Mouse (Mus musculus): Measurements from ENCODE around the gene Specc1l. TPM values are rescaled to one million over a fixed set of nuclear protein-coding genes. Genes with fewer than 3 reads are reported as not detected.

Gene Specc1l
- polyA plus RNA-seq, 1 experiment from 2014 or later: 31.7 TPM

GRCm38 (mm10) chr10:75252301-75253022, 40.6 kb downstream of the Specc1l start:
- ATAC-seq (ENCODE audit: insufficient number of reproducible peaks, low FRiP score, low TSS enrichment, low read depth): no peak
- Histone ChIP-seq H3K27me3 (no peaks in the 10 kb centered on the region), H3K4me2 (no peak overlapping the region), H3K4me3 (no peak overlapping the region), H3K9me3 (no peaks in the 10 kb centered on the region), H3K36me3 (peaks cover 20% of the 10 kb centered on the region), H3K27ac (no peak overlapping the region), H3K9ac (no peak overlapping the region), H3K4me1 (no peaks in the 10 kb centered on the region)
- 57% methylated on average over 13 of the region's 13 CpGs for WGBS

- no peak overlapping the region for H3K4me2 ChIP-seq
- no peak overlapping the region for H3K27ac ChIP-seq
- no peak overlapping the region for H3K9ac ChIP-seq
- peaks cover 31% of the 10 kb centered on the region for H3K36me3 ChIP-seq
- H3K27me3 ChIP-seq: no peaks in the 10 kb centered on the region
- 65% methylated on average over 2 of the region's 2 CpGs for WGBS
- H3K9me3 ChIP-seq: no peaks in the 10 kb centered on the region
- H3K4me3 ChIP-seq: no peak overlapping the region
- H3K4me1 ChIP-seq: peaks cover 3% of the 10 kb centered on the region
- no peak for ATAC-seq (ENCODE audit: insufficient number of reproducible peaks, low FRiP score, low TSS enrichment, low read depth)
Observed at GRCm38 (mm10) chr10:75255091-75255490, 43.2 kb downstream of the Specc1l start.

GRCm38 (mm10) chr10:75257401-75257800, 45.5 kb downstream of the Specc1l start:
- Histone ChIP-seq H3K36me3 (peaks cover 50% of the 10 kb centered on the region), H3K9me3 (no peaks in the 10 kb centered on the region)
- ATAC-seq (ENCODE audit: insufficient number of reproducible peaks, low FRiP score, low TSS enrichment, low read depth): no peak

DNA sequence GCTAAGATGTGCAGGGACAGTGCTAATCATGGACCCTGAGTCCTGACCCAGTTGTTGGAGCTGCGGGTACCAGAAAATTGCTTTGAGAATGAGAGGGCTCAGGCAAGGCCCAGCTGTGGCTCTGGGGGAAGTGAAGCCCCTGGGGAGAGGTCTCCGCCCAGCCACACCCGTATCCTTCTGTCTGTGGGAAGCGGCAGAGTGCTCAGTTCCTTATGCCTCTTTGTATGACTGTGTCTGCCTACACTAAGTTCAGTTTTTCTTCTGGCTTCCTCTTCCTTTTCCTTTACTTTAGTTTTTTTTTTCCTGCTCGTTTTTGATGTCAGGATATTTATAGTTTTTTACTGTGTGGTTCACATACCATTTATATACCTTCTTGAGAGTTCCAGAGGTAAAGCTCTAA, 46.4 kb downstream of the Specc1l start:
- peak overlapping the region; percentile 50; the same call in 1 of the 2 replicates for H3K27ac ChIP-seq
- H3K4me2 ChIP-seq: no peak overlapping the region
- no peak overlapping the region for H3K4me3 ChIP-seq
- WGBS: 59% methylated on average over 5 of the region's 5 CpGs
- H3K9ac ChIP-seq: no peak overlapping the region
- no peaks in the 10 kb centered on the region for H3K9me3 ChIP-seq
- H3K36me3 ChIP-seq: peaks cover 55% of the 10 kb centered on the region
- H3K4me1 ChIP-seq: peaks cover 3% of the 10 kb centered on the region
- no peaks in the 10 kb centered on the region for H3K27me3 ChIP-seq
- ATAC-seq (ENCODE audit: insufficient number of reproducible peaks, low FRiP score, low TSS enrichment, low read depth): no peak

More at GRCm38 (mm10) chr10:75257401-75257800, 45.5 kb downstream of the Specc1l start:
- H3K4me2 ChIP-seq: no peak overlapping the region
- H3K4me1 ChIP-seq: peaks cover 3% of the 10 kb centered on the region
- H3K27me3 ChIP-seq: no peaks in the 10 kb centered on the region
- no peak overlapping the region for H3K4me3 ChIP-seq
- no peak overlapping the region for H3K27ac ChIP-seq
- WGBS: 53% methylated on average over 3 of the region's 3 CpGs
- no peak overlapping the region for H3K9ac ChIP-seq

GRCm38 (mm10) chr10:75261268-75261667, 49.4 kb downstream of the Specc1l start:
- Histone ChIP-seq H3K27me3 (no peaks in the 10 kb centered on the region), H3K4me3 (no peak overlapping the region), H3K9ac (no peak overlapping the region), H3K4me1 (peaks cover 3% of the 10 kb centered on the region), H3K27ac (no peak overlapping the region), H3K4me2 (no peak overlapping the region), H3K9me3 (no peaks in the 10 kb centered on the region), H3K36me3 (peaks cover 77% of the 10 kb centered on the region)
- no peak for ATAC-seq (ENCODE audit: insufficient number of reproducible peaks, low FRiP score, low TSS enrichment, low read depth)
- WGBS: 93% methylated on average over 5 of the region's 5 CpGs

GRCm38 (mm10) chr10:75264993-75265555, 53.2 kb downstream of the Specc1l start:
- Histone ChIP-seq H3K4me1 (no peaks in the 10 kb centered on the region), H3K27me3 (no peaks in the 10 kb centered on the region), H3K4me2 (no peak overlapping the region), H3K4me3 (no peak overlapping the region), H3K9me3 (no peaks in the 10 kb centered on the region), H3K9ac (no peak overlapping the region), H3K36me3 (peaks cover 87% of the 10 kb centered on the region), H3K27ac (no peak overlapping the region)
- no peak for ATAC-seq (ENCODE audit: insufficient number of reproducible peaks, low FRiP score, low TSS enrichment, low read depth)
- WGBS: 73% methylated on average over 3 of the region's 3 CpGs

GRCm38 (mm10) chr10:75273020-75273419, 61.1 kb downstream of the Specc1l start:
- Histone ChIP-seq H3K27me3 (no peaks in the 10 kb centered on the region), H3K9ac (no peak overlapping the region), H3K27ac (no peak overlapping the region), H3K9me3 (no peaks in the 10 kb centered on the region), H3K36me3 (peaks cover 56% of the 10 kb centered on the region), H3K4me3 (no peak overlapping the region), H3K4me1 (no peaks in the 10 kb centered on the region), H3K4me2 (no peak overlapping the region)
- 82% methylated on average over 4 of the region's 4 CpGs for whole genome bisulfite sequencing
- ATAC-seq (ENCODE audit: insufficient number of reproducible peaks, low FRiP score, low TSS enrichment, low read depth): no peak

GRCm38 (mm10) chr10:75276427-75277013, 64.6 kb downstream of the Specc1l start:
- Histone ChIP-seq H3K4me3 (no peak overlapping the region), H3K4me2 (no peak overlapping the region), H3K27me3 (no peaks in the 10 kb centered on the region), H3K27ac (no peak overlapping the region), H3K9me3 (no peaks in the 10 kb centered on the region), H3K9ac (no peak overlapping the region), H3K4me1 (no peaks in the 10 kb centered on the region), H3K36me3 (peaks cover 58% of the 10 kb centered on the region)
- 92% methylated on average over 12 of the region's 12 CpGs for WGBS
- ATAC-seq (ENCODE audit: insufficient number of reproducible peaks, low FRiP score, low TSS enrichment, low read depth): no peak

GRCm38 (mm10) chr10:75277501-75277900, 65.6 kb downstream of the Specc1l start:
- H3K9me3 ChIP-seq: no peaks in the 10 kb centered on the region
- no peaks in the 10 kb centered on the region for H3K27me3 ChIP-seq
- no peak for ATAC-seq (ENCODE audit: insufficient number of reproducible peaks, low FRiP score, low TSS enrichment, low read depth)
- peaks cover 56% of the 10 kb centered on the region for H3K36me3 ChIP-seq
- 86% methylated on average over 1 of the region's 1 CpGs for WGBS
- H3K4me1 ChIP-seq: no peaks in the 10 kb centered on the region
- no peak overlapping the region for H3K4me2 ChIP-seq
- H3K9ac ChIP-seq: no peak overlapping the region
- no peak overlapping the region for H3K27ac ChIP-seq
- H3K4me3 ChIP-seq: no peak overlapping the region

- Histone ChIP-seq H3K36me3 (peaks cover 46% of the 10 kb centered on the region), H3K9ac (no peak overlapping the region)
Observed at GRCm38 (mm10) chr10:75282648-75283047, 70.8 kb downstream of the Specc1l start.

GRCm38 (mm10) chr10:75283821-75284220, 71.9 kb downstream of the Specc1l start:
- Histone ChIP-seq H3K9ac (no peak overlapping the region), H3K36me3 (peaks cover 50% of the 10 kb centered on the region), H3K4me1 (no peaks in the 10 kb centered on the region), H3K4me2 (no peak overlapping the region), H3K27me3 (no peaks in the 10 kb centered on the region), H3K27ac (no peak overlapping the region), H3K4me3 (no peak overlapping the region), H3K9me3 (no peaks in the 10 kb centered on the region)
- no peak for ATAC-seq (ENCODE audit: insufficient number of reproducible peaks, low FRiP score, low TSS enrichment, low read depth)
- WGBS: 93% methylated on average over 3 of the region's 3 CpGs

More at GRCm38 (mm10) chr10:75282648-75283047, 70.8 kb downstream of the Specc1l start:
- Histone ChIP-seq H3K4me3 (no peak overlapping the region), H3K27me3 (no peaks in the 10 kb centered on the region), H3K4me1 (no peaks in the 10 kb centered on the region), H3K27ac (no peak overlapping the region), H3K9me3 (no peaks in the 10 kb centered on the region), H3K4me2 (no peak overlapping the region)
- no peak for ATAC-seq (ENCODE audit: insufficient number of reproducible peaks, low FRiP score, low TSS enrichment, low read depth)
- WGBS: 87% methylated on average over 5 of the region's 5 CpGs

- no peak overlapping the region for H3K4me2 ChIP-seq
- WGBS: 77% methylated on average over 7 of the region's 7 CpGs
- H3K36me3 ChIP-seq: peaks cover 42% of the 10 kb centered on the region
- ATAC-seq (ENCODE audit: insufficient number of reproducible peaks, low FRiP score, low TSS enrichment, low read depth): no peak
- no peak overlapping the region for H3K4me3 ChIP-seq
- H3K27me3 ChIP-seq: no peaks in the 10 kb centered on the region
- H3K9ac ChIP-seq: no peak overlapping the region
- no peaks in the 10 kb centered on the region for H3K4me1 ChIP-seq
- H3K9me3 ChIP-seq: no peaks in the 10 kb centered on the region
- H3K27ac ChIP-seq: no peak overlapping the region
Observed at GRCm38 (mm10) chr10:75288579-75288978, 76.7 kb downstream of the Specc1l start.
